Mouse (Mus musculus) fibroblast of lung, adult 2 months (primary cell): ENCODE data around the gene Smyd3.

Experiments used
- DNase-seq: peaks from one replicate; pipeline ENCODE4 v3.0.0-alpha.2; 2011; ENCODE audit warnings: low read depth

Smyd3 gene

GRCm38 (mm10) chr1:179517713-179518465 is at the start of gene Smyd3:
Smyd3 (minus strand) TSS chr1:179518041.
- peak; percentile 67 for DNase-seq

DNA sequence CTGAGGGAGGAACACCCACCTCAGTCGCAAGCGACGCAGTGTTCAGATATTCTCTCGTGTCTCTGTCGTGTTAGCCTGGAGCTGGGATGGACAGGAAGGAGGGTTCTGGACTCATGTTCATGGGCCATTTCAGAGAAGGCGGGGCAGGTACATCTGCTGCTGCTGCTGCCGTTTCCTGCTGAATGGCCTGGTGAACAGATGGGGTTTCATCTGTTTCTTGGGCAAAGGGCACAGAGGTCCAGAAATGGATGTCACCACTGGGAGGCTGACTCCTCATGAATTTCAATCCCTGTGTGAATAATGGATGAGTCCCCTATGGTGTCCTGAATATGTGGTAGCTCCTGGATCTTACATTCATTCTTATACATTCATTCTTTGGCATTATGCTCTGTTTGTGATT is 49.7 kb upstream of the Smyd3 start:
- DNase-seq, result no peak

DNA sequence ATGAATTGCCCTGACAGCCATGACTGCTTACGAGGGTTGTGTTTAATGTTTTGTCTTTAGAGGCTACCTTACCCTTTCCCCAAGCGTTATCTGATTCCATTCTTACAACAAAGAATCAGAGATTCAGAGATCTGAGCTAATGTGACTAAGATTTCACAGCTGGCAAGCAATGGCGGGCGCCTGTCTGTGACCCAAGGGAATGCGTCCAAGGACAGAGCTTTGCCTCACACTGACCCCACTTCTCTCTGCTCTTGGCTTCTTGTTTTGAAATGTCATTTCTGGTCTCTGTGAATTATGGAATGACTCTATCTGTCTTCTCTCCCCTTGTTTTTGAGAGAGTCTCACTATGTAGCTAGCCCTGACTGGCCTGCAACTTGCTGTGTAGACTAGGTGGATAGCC is 46.1 kb upstream of the Smyd3 start:
- no peak for DNase-seq

- DNase-seq, result no peak
Measured at GRCm38 (mm10) chr1:179563211-179563610, 45.4 kb upstream of the Smyd3 start.

- no peak for DNase-seq
Measured at GRCm38 (mm10) chr1:179560845-179561430, 43.1 kb upstream of the Smyd3 start.

DNA sequence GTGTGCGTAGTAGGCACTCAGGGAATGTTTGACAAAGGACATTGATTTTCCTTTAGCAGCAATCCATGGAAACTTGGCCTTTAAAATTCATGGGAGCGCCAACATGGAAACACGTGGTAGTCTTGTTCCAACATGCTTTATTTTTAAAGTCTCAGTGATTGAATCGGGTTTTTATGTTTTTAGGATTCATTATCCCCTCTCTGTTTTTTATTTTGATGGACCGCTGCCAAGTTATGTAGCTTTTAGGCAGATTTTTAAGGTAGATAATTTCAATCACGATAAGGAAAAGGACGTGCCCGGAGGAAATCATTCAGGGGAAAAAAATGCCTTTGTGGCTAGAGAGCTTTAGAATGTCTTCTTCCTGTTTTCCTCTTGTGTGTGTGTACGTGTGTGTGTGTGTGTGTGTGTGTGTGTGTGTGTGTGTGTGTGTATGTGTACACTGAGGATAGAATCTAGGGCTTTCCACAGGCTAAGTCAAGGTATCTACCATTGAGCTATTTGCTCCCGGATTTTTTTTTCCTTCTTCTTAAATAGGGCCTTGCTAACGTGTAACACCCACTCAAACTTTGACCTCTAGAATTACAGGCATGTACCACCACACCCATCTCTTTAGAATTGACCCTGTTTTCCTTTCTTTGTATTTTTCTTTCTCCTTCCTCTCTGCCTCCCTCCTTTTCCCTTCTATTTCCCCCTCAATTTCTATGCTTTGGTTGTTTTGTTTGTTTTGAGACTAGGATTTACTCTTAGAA is 41.8 kb upstream of the Smyd3 start:
- DNase-seq, result no peak

- DNase-seq, result no peak
Measured at GRCm38 (mm10) chr1:179556921-179557320, 39.1 kb upstream of the Smyd3 start.

- no peak for DNase-seq
Measured at GRCm38 (mm10) chr1:179553949-179554347, 36.1 kb upstream of the Smyd3 start.

DNA sequence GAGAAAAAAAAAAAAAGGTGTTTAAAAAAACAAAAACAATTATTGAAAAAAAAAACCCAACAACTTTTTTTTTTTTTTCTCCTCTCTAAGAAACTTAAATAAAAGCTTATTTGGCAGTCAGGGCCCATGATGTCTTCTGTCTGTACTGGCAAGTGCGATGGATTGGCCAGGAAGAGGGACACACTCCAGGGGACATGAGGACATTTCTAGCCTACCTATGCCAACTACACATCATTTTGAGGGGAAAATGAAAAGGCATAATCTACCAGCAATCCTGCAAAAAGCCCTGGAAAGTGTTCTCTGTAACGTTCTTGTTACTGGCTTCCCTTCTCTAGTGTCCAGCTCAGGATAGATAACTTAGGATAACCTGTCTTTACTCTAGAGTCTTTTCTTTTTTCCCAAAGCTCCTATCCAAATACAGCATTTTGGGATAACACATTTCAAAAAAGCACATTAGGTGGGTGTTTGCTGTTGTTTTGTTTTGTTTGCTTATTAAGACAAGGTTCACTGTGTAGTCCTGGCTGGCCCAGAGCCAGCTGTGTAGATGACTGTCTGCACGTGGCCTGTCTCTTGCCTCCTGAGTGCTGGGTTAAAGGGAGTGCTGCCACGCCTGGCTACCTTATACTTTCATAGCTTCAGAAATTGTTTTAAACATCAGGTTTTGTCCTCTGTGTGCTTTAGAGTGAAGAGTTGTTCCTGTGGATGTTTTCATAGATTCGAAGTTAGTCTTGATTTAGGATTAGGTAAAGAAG is 35.5 kb upstream of the Smyd3 start:
- DNase-seq, result no peak

GRCm38 (mm10) chr1:179552751-179553150 is 34.9 kb upstream of the Smyd3 start:
- no peak for DNase-seq

DNA sequence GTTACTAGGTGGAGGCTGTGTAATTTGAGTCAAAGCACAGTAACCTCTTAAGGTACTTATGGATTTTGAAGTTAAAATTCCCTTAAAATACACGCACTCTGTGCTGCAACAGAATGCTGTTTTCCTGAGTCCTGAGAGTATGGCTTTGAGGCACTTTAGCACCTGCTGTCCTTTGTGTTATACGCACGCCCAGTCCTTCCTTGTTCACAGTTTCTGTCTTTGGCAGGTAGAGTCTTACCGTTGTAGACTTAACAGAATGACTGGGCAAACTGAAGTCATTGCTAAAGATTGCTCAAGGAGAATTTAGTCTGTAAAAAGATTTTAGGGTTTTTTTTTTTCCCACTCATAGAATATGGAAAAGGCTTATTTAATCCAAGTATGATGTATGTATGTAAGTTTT is 34.1 kb upstream of the Smyd3 start:
- no peak for DNase-seq

- DNase-seq, result no peak
Measured at GRCm38 (mm10) chr1:179551336-179551735, 33.5 kb upstream of the Smyd3 start.

DNA sequence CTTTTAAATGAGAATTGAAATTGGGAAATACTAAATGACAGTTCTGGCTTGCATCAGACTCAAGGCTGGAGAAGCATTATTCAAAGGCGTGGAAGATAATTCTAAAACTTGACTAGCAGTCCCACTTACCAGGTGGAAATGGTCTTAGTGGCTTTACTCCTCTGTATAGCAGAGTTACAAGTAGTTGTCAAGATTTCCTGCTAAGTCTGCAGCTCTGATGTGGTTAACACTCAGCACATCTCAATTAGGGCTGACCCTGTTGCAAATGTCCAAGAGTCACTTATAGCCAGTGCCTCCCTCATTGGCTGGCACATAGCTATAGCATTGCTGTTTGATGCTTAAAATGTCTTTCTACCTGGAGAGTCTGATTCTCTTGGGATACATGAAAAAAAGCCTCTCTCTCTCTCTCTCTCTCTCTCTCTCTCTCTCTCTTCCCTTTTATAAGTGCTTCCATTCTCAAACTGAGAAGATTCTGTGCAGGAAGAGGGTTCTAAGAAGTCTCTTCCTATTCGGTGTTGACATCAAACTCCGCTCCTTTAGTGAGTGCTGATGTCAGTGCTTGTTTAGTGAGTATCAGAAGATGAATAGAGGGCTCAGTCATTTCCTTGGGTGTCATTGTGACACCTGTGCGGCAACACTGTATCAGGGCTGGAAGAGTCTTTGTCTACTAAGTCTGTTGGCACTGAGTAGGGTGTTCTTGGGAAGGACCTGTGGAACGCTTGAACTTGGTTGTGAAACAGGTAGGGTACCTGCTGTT is 31.3 kb upstream of the Smyd3 start:
- no peak for DNase-seq

GRCm38 (mm10) chr1:179548220-179548619 is 30.4 kb upstream of the Smyd3 start:
- no peak for DNase-seq

DNA sequence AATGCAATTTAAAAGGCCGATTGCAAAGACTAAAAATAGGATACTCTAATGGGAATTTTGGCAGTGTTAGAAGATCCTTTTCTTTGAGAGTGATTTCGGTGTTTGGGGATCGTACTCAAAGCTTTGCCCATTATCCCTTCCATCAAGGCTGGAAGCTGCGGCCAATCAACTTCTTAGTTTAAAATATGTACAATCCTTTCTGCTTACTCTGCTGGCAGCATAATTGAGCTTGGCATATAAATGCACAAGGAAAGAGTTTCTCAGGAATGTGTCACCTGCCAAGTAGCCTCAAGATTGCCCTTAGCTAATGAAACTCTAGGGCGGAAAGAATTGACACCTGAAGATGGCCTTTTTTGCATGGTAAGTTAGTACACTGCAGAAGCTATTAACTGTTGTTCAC is 29.3 kb upstream of the Smyd3 start:
- DNase-seq, result no peak

DNA sequence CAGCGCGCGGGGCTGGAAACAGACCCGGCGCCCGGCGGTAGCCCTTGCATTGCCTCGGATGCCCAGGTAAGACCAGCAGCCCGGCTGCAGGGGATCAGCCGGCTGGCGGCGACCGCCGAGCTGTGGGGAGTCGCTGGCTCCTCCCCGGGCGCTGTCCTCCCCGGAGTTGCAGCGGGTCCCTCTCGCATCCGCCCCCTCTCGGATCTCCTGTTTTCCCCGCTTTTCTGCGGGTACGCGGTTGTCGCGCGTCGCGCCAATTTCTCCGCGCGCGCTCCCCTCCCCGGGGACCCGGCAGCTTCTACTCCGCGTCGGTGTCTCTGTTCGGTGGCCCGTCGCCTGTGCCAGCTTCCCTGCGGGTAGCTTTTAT is 28.7 kb upstream of the Smyd3 start:
- no peak for DNase-seq

DNA sequence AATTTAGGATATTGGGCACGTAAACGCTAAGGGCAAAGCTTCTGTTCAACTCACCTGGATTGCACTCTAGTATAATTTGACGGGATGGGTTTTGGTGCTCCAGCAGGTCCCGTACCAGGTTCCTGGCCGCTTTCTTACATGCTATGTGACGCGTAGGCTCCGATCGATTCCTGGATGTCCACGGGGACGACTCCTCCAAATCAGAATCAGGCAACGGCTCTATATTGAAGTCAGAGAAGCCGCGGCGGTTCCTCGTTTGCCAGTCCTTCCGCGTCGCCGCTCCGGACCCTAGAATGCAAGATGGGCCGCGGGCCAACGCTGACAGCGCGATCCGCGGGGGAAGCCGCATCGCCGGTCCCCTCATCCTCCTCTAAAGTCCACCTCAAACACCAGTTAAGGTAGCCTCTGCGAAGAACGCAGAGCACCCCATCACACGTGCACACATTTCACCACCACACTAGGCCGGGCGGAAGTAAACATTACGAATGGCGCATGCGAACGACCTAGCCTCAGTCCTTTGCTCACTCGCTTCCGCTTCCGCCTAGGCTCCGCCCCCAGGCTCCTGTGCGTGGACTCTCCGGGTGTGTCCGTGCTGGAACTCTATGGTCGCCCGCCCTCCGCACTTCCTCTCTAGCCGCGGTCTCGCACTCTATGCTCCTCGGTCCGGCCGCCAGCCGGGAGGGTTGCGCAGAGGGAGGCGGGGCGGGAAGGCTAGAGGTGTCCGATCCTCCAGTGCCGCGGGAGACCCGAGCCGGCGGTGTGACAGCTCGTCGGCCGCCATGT is 28.1 kb upstream of the Smyd3 start, which contains the start of the genes Tfb2m and Cnst:
Tfb2m (minus strand) TSS at position 500 of the 783 bp plus-strand sequence.
Cnst (plus strand) TSS at position 603 of the 783 bp plus-strand sequence.
- peak; percentile 89 for DNase-seq

DNA sequence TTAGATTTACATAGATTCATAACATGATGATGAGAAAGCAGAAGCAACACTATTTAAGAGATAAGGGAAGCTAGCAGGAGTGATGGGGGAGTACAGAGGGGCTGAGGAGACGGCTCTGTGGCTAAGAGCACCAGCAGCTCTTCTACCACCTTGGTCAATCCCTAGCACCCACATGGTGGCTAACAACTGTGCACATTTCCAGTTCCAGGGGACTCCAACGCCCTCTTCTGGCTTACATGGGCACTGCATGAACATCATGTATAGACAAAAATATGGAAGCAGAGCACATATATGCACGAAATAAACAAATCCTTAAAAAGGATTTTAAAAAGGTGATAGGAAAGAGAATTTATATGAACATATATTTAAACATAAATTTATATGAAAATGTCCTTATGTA is 23.7 kb upstream of the Smyd3 start:
- no peak for DNase-seq

- DNase-seq, result no peak
Measured at GRCm38 (mm10) chr1:179539887-179540286, 22.0 kb upstream of the Smyd3 start.

- no peak for DNase-seq
Measured at GRCm38 (mm10) chr1:179539054-179539453, 21.2 kb upstream of the Smyd3 start.

- DNase-seq, result no peak
Measured at GRCm38 (mm10) chr1:179519901-179520300, 2.1 kb upstream of the Smyd3 start.
